Mouse (Mus musculus) forebrain, embryonic 16.5 days (tissue): ENCODE measurements around the gene 1700017B05Rik. TPM values are rescaled to one million over a fixed set of nuclear protein-coding genes. Genes with fewer than 3 reads are reported as not detected.

Source experiments
- ATAC-seq: fragments of 200-750 bp; cut with Nextera tagmentation; 2 replicates; pipeline ENCODE4 v1.8.0; 2017; ENCODE audit warnings: mild to moderate bottlenecking, moderate library complexity
- H3K27ac ChIP-seq: fragments of 300-500 bp; sonication (generic); 2 replicates; pipeline ENCODE4 v1.5.1; 2014; ENCODE audit warnings: low read length, control low read depth
- H3K27me3 ChIP-seq: fragments of 300-500 bp; sonication (generic); replicated peaks from 2 replicates; pipeline ENCODE4 v1.6.1; 2014; ENCODE audit warnings: low read length; ENCODE audit not compliant: control insufficient read depth, insufficient read depth
- H3K36me3 ChIP-seq: fragments of 300-500 bp; sonication (generic); 2 replicates; pipeline ENCODE4 v1.6.1; 2014; ENCODE audit not compliant: control insufficient read depth, insufficient read depth
- H3K4me1 ChIP-seq: fragments of 300-500 bp; sonication (generic); replicated peaks from 2 replicates; pipeline ENCODE4 v1.6.1; 2014; ENCODE audit warnings: low read length; ENCODE audit not compliant: control insufficient read depth, insufficient read depth
- H3K4me2 ChIP-seq: fragments of 300-500 bp; sonication (generic); 2 replicates; pipeline ENCODE4 v1.6.1; 2014; ENCODE audit warnings: mild to moderate bottlenecking, low read length, control low read depth
- H3K4me3 ChIP-seq: fragments of 300-500 bp; sonication (generic); replicated peaks from 2 replicates; pipeline ENCODE4 v1.5.1; 2014; ENCODE audit warnings: mild to moderate bottlenecking, low read length, control low read depth
- H3K9ac ChIP-seq: fragments of 300-500 bp; sonication (generic); replicated peaks from 2 replicates; pipeline ENCODE4 v1.6.1; 2014; ENCODE audit warnings: low read depth, low read length, control low read depth
- H3K9me3 ChIP-seq: fragments of 300-500 bp; sonication (generic); 2 replicates; pipeline ENCODE4 v1.6.1; 2016; ENCODE audit warnings: low read length; ENCODE audit not compliant: control insufficient read depth
- WGBS: fragments of 180-500 bp; shearing (Covaris S2); extraction: QIAGEN DNeasy Blood & Tissue Kit; methylation state at CpG from one replicate; pipeline ENCODE4 v1.1.7; 2014; 5-methylcytosine and 5-hydroxymethylcytosine counted together
- polyA plus RNA-seq: library from polyadenylated mRNA; unstranded; fragments of >200 nt; fragmentation: Nextera tagmentation; extraction: Ambion mirVana; gene quantifications from 2 replicates; pipeline ENCODE4 v1.2.1, GENCODE M21; 2015

The 1700017B05Rik gene
- polyA plus RNA-seq, 1 experiment from 2014 or later: 4.7 TPM

GRCm38 (mm10) chr9:57267421-57267820 is 5.0 kb upstream of the 1700017B05Rik start:
- no peaks in the 10 kb centered on the region for H3K9me3 ChIP-seq
- no peak overlapping the region for H3K27ac ChIP-seq
- no peak overlapping the region for H3K9ac ChIP-seq
- WGBS: 24% methylated on average over 5 of the region's 5 CpGs
- H3K4me2 ChIP-seq: no peak overlapping the region
- H3K27me3 ChIP-seq: no peaks in the 10 kb centered on the region
- H3K36me3 ChIP-seq: no peaks in the 10 kb centered on the region
- ATAC-seq: no peak
- H3K4me3 ChIP-seq: no peak overlapping the region
- peaks cover 14% of the 10 kb centered on the region for H3K4me1 ChIP-seq

- H3K27me3 ChIP-seq: 0 out of 2 replicates have a peak, but pooled peaks cover 4% of the 10 kb centered on the region
- H3K4me2 ChIP-seq: no peak overlapping the region
- H3K4me1 ChIP-seq: peaks cover 16% of the 10 kb centered on the region
- WGBS: 54% methylated on average over 5 of the region's 5 CpGs
- no peaks in the 10 kb centered on the region for H3K9me3 ChIP-seq
- no peaks in the 10 kb centered on the region for H3K36me3 ChIP-seq
- H3K27ac ChIP-seq: no peak overlapping the region
- no peak overlapping the region for H3K4me3 ChIP-seq
- H3K9ac ChIP-seq: no peak overlapping the region
- no peak for ATAC-seq
These were observed 2.7 kb upstream of the 1700017B05Rik start for GRCm38 (mm10) chr9:57265125-57265524.

GRCm38 (mm10) chr9:57262795-57263684 is 628 bp upstream of the 1700017B05Rik start:
- peaks cover 13% of the 10 kb centered on the region for H3K4me1 ChIP-seq
- peak overlapping the region; percentile 75 for H3K9ac ChIP-seq
- H3K4me2 ChIP-seq: peak overlapping the region; percentile 98
- H3K27me3 ChIP-seq: 0 out of 2 replicates have a peak, but pooled peaks cover 4% of the 10 kb centered on the region
- H3K4me3 ChIP-seq: peak overlapping the region; percentile 68
- no peaks in the 10 kb centered on the region for H3K36me3 ChIP-seq
- H3K27ac ChIP-seq: no peak overlapping the region
- WGBS: 52% methylated on average over 13 of the region's 13 CpGs
- H3K9me3 ChIP-seq: no peaks in the 10 kb centered on the region
- no peak for ATAC-seq

DNA sequence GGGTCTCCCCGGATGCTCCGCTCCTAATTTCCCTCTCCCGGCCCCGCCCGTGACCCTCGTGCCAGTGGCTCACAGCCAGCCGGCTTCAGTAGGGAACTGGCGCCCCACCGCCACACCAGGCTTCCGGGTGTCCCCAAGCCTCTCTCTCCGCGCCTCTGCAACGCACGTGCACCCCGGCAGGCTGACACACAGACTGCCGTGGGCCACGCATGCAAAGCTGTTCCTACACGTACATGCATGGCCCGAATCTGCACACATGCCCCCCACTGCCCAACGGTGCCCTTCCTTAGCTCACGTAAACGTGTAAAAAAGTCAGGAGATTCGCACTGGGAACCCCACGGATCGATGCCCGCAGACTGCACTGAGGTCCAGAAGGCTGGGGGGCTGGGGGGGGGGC is 898 bp downstream of the 1700017B05Rik start:
- peak; percentile 32 for ATAC-seq
- peak overlapping the region; percentile 75 for H3K9ac ChIP-seq
- 0% methylated on average over 26 of the region's 26 CpGs for WGBS

DNA sequence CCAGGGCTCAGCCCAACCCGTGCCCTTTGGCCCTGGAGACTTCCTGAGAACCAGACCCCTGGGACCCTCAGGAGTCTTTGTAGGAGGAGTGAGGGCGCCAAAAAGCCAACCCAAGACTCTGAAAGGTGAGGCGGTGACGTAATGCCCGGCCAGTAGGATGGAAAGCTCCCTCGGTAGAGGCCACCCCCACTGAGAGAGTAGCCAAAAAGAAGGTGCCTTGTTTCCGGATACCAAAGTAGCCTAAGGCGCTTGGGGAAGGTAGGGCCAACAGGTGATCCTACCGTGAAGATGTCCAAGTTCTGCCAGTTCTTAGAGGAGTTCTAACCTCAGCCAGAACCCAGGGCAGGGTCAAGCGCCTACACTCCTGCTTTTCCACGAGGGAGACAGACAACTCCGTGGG is 1.5 kb downstream of the 1700017B05Rik start:
- Histone ChIP-seq H3K27ac (no peak overlapping the region), H3K27me3 (0 out of 2 replicates have a peak, but pooled peaks cover 4% of the 10 kb centered on the region), H3K4me2 (peak overlapping the region; percentile 98), H3K9me3 (no peaks in the 10 kb centered on the region), H3K9ac (no peak overlapping the region), H3K4me1 (peaks cover 11% of the 10 kb centered on the region), H3K36me3 (no peaks in the 10 kb centered on the region), H3K4me3 (peak overlapping the region; percentile 68)
- no peak for ATAC-seq
- 25% methylated on average over 12 of the region's 12 CpGs for WGBS

More for the DNA sequence above, 898 bp downstream of the 1700017B05Rik start:
- peak overlapping the region; percentile 68 for H3K4me3 ChIP-seq
- peak overlapping the region; percentile 98 for H3K4me2 ChIP-seq
- no peaks in the 10 kb centered on the region for H3K9me3 ChIP-seq
- 0 out of 2 replicates have a peak, but pooled peaks cover 4% of the 10 kb centered on the region for H3K27me3 ChIP-seq
- H3K36me3 ChIP-seq: no peaks in the 10 kb centered on the region
- H3K27ac ChIP-seq: no peak overlapping the region
- peaks cover 11% of the 10 kb centered on the region for H3K4me1 ChIP-seq

GRCm38 (mm10) chr9:57259736-57260135 is 2.7 kb downstream of the 1700017B05Rik start:
- WGBS: 5% methylated on average over 3 of the region's 3 CpGs

DNA sequence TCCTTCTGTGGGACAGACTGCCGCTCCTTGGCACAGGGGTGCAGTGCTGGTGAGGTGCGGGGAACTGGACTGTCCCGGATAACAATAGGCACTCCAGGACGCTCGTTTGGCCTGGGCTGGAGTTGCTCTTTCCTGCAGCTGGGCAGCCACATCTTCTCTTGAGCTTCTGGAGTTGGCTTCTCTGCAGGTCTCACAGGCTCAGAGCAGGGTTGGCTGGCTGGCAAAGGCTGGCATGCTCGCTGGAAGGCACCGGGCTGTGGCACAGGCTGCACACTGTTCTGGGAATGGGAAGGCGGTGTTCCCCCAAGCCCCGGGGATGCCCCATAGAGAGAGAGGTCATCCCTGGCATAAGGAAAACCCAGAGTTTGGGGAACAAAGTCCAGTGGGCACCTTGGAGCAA is 4.8 kb downstream of the 1700017B05Rik start:
- ATAC-seq: no peak
- Histone ChIP-seq H3K27ac (no peak overlapping the region), H3K36me3 (no peaks in the 10 kb centered on the region), H3K27me3 (0 out of 2 replicates have a peak, but pooled peaks cover 4% of the 10 kb centered on the region), H3K9me3 (no peaks in the 10 kb centered on the region), H3K9ac (no peak overlapping the region), H3K4me2 (no peak overlapping the region), H3K4me1 (peaks cover 11% of the 10 kb centered on the region), H3K4me3 (no peak overlapping the region)
- WGBS: 88% methylated on average over 9 of the region's 9 CpGs

More at GRCm38 (mm10) chr9:57259736-57260135, 2.7 kb downstream of the 1700017B05Rik start:
- Histone ChIP-seq H3K9ac (no peak overlapping the region), H3K4me2 (no peak overlapping the region), H3K9me3 (no peaks in the 10 kb centered on the region), H3K27ac (no peak overlapping the region), H3K4me3 (no peak overlapping the region), H3K27me3 (0 out of 2 replicates have a peak, but pooled peaks cover 4% of the 10 kb centered on the region), H3K36me3 (no peaks in the 10 kb centered on the region), H3K4me1 (peaks cover 11% of the 10 kb centered on the region)
- no peak for ATAC-seq

DNA sequence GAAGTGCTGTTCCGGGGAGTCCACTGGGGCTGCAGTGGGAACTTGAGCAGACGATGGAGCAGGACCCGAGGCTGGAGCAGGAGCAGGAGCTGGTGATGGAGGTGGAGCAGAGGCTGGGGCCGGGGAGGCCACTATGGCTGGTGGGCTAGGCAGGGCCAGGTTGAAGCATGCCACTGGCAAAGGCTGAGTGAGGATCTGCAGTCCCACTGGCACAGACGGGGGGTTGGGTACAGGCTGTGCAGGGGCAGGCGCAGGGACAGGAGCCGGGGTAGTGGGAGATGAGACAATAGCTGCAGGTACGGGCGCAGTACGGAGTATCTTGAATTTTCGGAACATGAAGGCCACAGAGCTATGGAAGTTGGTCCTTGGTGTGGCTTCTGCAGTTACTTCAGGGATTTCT is 5.6 kb downstream of the 1700017B05Rik start:
- Histone ChIP-seq H3K36me3 (no peaks in the 10 kb centered on the region), H3K4me1 (peaks cover 11% of the 10 kb centered on the region), H3K27me3 (0 out of 2 replicates have a peak, but pooled peaks cover 4% of the 10 kb centered on the region), H3K9me3 (no peaks in the 10 kb centered on the region), H3K9ac (no peak overlapping the region), H3K4me3 (no peak overlapping the region), H3K27ac (no peak overlapping the region), H3K4me2 (no peak overlapping the region)
- no peak for ATAC-seq
- WGBS: 95% methylated on average over 11 of the region's 11 CpGs

- H3K4me1 ChIP-seq: peaks cover 6% of the 10 kb centered on the region
- H3K9ac ChIP-seq: no peak overlapping the region
- no peaks in the 10 kb centered on the region for H3K36me3 ChIP-seq
- H3K9me3 ChIP-seq: no peaks in the 10 kb centered on the region
- H3K4me3 ChIP-seq: no peak overlapping the region
- H3K4me2 ChIP-seq: no peak overlapping the region
- ATAC-seq: no peak
- H3K27me3 ChIP-seq: 0 out of 2 replicates have a peak, but pooled peaks cover 4% of the 10 kb centered on the region
- H3K27ac ChIP-seq: no peak overlapping the region
- WGBS: 95% methylated on average over 20 of the region's 20 CpGs
These were observed 6.1 kb downstream of the 1700017B05Rik start for GRCm38 (mm10) chr9:57256309-57256708.
